Mouse (Mus musculus) heart, embryonic 11.5 days (tissue): ENCODE data around the gene Sar1b. TPM values are rescaled to one million over a fixed set of nuclear protein-coding genes. Genes with fewer than 3 reads are reported as not detected.

Experiments used
- ATAC-seq: fragments of 200-750 bp; cut with Nextera tagmentation; replicated peaks from 2 replicates; pipeline ENCODE4 v1.8.0; 2017; ENCODE audit warnings: moderate library complexity; ENCODE audit not compliant: insufficient number of reproducible peaks, low FRiP score, low TSS enrichment
- H3K27ac ChIP-seq: fragments of 300-500 bp; sonication (generic); 2 replicates; pipeline ENCODE4 v1.5.1; 2014; ENCODE audit warnings: mild to moderate bottlenecking, low read depth, low read length
- H3K27me3 ChIP-seq: fragments of 300-500 bp; sonication (generic); 2 replicates; pipeline ENCODE4 v1.6.1; 2014; ENCODE audit warnings: mild to moderate bottlenecking, low read length, mixed read lengths; ENCODE audit not compliant: control insufficient read depth, insufficient read depth
- H3K36me3 ChIP-seq: fragments of 300-500 bp; sonication (generic); 2 replicates; pipeline ENCODE4 v1.6.1; 2014; ENCODE audit warnings: mild to moderate bottlenecking, low read length, moderate library complexity, mixed read lengths; ENCODE audit not compliant: control insufficient read depth, insufficient read depth
- H3K4me1 ChIP-seq: fragments of 300-500 bp; sonication (generic); 2 replicates; pipeline ENCODE4 v1.6.1; 2014; ENCODE audit warnings: low read length; ENCODE audit not compliant: control insufficient read depth, insufficient read depth
- H3K4me2 ChIP-seq: fragments of 300-500 bp; sonication (generic); 2 replicates; pipeline ENCODE4 v1.6.1; 2014; ENCODE audit warnings: mild to moderate bottlenecking, moderate library complexity
- H3K4me3 ChIP-seq: fragments of 300-500 bp; sonication (generic); 2 replicates; pipeline ENCODE4 v1.5.1; 2014; ENCODE audit warnings: low read depth, low read length
- H3K9ac ChIP-seq: fragments of 300-500 bp; sonication (generic); 2 replicates; pipeline ENCODE4 v1.6.1; 2014; ENCODE audit warnings: mild to moderate bottlenecking, low read depth, low read length, moderate library complexity
- H3K9me3 ChIP-seq: fragments of 300-500 bp; sonication (generic); replicated peaks from 2 replicates; pipeline ENCODE4 v1.6.1; 2016; ENCODE audit warnings: low read length; ENCODE audit not compliant: control insufficient read depth
- WGBS: fragments of 180-500 bp; shearing (Covaris S2); extraction: QIAGEN DNeasy Blood & Tissue Kit; methylation state at CpG from one replicate; pipeline ENCODE4 v1.1.7; 2014; ENCODE audit not compliant: insufficient replicate concordance; 5-methylcytosine and 5-hydroxymethylcytosine counted together
- polyA plus RNA-seq: library from polyadenylated mRNA; unstranded; fragments of >200 nt; fragmentation: Nextera tagmentation; extraction: Ambion mirVana; gene quantifications from 2 replicates; pipeline ENCODE4 v1.2.1, GENCODE M21; 2014

Sar1b gene
- polyA plus RNA-seq, 1 experiment from 2014 or later: 136 TPM

DNA sequence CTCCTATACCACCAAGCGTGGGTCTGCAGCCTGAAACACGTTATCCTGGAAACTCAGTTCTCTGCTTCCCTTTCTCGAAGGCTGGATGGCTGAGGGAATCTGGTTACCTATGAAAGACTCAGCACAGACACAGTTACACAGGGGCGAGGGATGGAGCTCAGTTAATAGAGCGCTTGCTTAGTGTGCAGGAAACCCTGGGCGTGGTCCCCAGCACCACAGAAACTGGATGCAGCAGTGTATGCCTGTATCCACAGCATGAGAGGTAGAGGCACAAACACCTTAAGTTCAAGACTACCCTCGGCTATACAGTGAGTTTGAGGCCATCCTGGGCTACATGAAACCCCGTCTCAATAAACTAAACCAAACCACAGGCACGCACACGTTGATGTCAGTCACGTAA, 76.5 kb downstream of the Sar1b start:
- no peak overlapping the region for H3K27ac ChIP-seq
- no peak overlapping the region for H3K4me3 ChIP-seq
- H3K27me3 ChIP-seq: peaks cover 5% of the 10 kb centered on the region; the same call in 1 of the 2 replicates
- 81% methylated on average over 11 of the region's 11 CpGs for WGBS
- no peak for ATAC-seq
- no peak overlapping the region for H3K9ac ChIP-seq
- no peak overlapping the region for H3K4me2 ChIP-seq
- no peaks in the 10 kb centered on the region for H3K4me1 ChIP-seq
- H3K9me3 ChIP-seq: no peaks in the 10 kb centered on the region
- H3K36me3 ChIP-seq: no peaks in the 10 kb centered on the region

DNA sequence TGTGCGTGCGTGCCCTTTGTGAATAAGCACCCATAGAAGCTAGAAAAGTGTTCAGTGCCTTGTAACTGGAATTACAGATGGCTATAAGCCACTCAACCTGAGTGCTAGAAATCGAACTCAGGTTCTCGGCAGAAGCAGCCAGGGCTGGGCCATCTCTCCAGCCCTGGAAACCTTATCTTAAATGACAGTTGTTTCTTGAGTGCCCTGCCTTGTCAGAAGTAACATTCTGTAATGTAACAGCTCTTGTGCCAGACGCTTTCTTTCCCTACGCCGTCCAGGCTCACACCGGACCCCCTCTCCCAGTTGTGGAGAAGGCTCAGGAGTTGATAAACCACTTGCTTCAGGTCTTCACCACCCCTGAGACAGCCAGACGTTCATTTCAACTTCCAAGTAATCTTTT, 77.2 kb downstream of the Sar1b start:
- Histone ChIP-seq H3K9me3 (no peaks in the 10 kb centered on the region), H3K4me2 (no peak overlapping the region), H3K9ac (no peak overlapping the region), H3K4me1 (no peaks in the 10 kb centered on the region), H3K27me3 (peaks cover 5% of the 10 kb centered on the region; the same call in 1 of the 2 replicates), H3K36me3 (no peaks in the 10 kb centered on the region), H3K4me3 (no peak overlapping the region), H3K27ac (no peak overlapping the region)
- ATAC-seq: no peak
- WGBS: 45% methylated on average over 9 of the region's 9 CpGs

DNA sequence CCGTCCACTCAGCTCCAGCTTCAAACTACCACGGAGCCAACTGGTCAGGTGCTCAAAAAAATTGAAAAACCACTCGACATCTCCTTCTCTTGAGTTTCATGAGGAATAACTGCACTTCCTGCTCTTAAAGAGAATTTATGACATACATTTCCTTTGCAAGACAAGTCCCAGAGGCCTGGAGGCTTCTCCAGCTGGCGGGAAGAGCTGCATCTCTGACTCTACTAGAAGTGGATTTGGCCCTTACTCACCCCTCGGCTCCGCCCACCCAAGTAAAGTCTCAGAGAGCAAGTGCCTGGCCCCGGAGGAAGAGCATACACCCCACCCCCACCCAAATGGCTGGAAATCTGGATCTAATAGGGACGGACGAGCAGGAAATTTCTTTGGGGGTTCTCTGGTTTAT, 77.7 kb downstream of the Sar1b start:
- no peaks in the 10 kb centered on the region for H3K4me1 ChIP-seq
- no peak overlapping the region for H3K4me2 ChIP-seq
- no peaks in the 10 kb centered on the region for H3K9me3 ChIP-seq
- H3K9ac ChIP-seq: no peak overlapping the region
- ATAC-seq: no peak
- no peak overlapping the region for H3K4me3 ChIP-seq
- H3K27me3 ChIP-seq: peaks cover 5% of the 10 kb centered on the region; the same call in 1 of the 2 replicates
- no peak overlapping the region for H3K27ac ChIP-seq
- WGBS: 62% methylated on average over 9 of the region's 9 CpGs
- no peaks in the 10 kb centered on the region for H3K36me3 ChIP-seq

Other genes starting within 250 kb of the Sar1b start
- gene Phykpl, start 178.9 kb upstream of the Sar1b start, polyA plus RNA-seq: 14.4 and 14.9 TPM in 2 replicates
- gene Hnrnpab, start 156.8 kb upstream of the Sar1b start, polyA plus RNA-seq: 362 and 384 TPM in 2 replicates
- gene Nhp2, start 144.0 kb upstream of the Sar1b start, polyA plus RNA-seq: 114 and 131 TPM in 2 replicates
- 29.7 and 32.2 TPM in 2 replicates for gene Rmnd5b, start 127.8 kb upstream of the Sar1b start, polyA plus RNA-seq
- gene N4bp3, start 112.8 kb upstream of the Sar1b start, polyA plus RNA-seq: 4.2 and 6.4 TPM in 2 replicates
- gene D930048N14Rik, start 112.7 kb upstream of the Sar1b start, polyA plus RNA-seq: 0.59 and 0.97 TPM in 2 replicates
- gene 0610009B22Rik, start 74.8 kb upstream of the Sar1b start, polyA plus RNA-seq: 69.5 and 72.7 TPM in 2 replicates
- gene Sec24a, start 53 bp upstream of the Sar1b start, polyA plus RNA-seq: 14.2 and 14.5 TPM in 2 replicates
- gene Jade2, start 94.0 kb downstream of the Sar1b start, polyA plus RNA-seq: 0.21 and 0.46 TPM in 2 replicates
- 78.3 and 82.1 TPM in 2 replicates for gene Cdkn2aipnl, start 204.0 kb downstream of the Sar1b start, polyA plus RNA-seq
- 163 and 172 TPM in 2 replicates for gene Ube2b, start 237.1 kb downstream of the Sar1b start, polyA plus RNA-seq
- 9.1 and 9.9 TPM in 2 replicates for gene Cdkl3, start 240.5 kb downstream of the Sar1b start, polyA plus RNA-seq